Mouse (Mus musculus) lung, postnatal 0 days (tissue): ENCODE data around the gene B4galt2.

ENCODE experiments used
- CTCF ChIP-seq: IDR thresholded peaks from 2 replicates; pipeline ENCODE4 v1.5.1; 2016; ENCODE audit warnings: antibody characterized with exemption, mild to moderate bottlenecking
- EP300 ChIP-seq: IDR thresholded peaks from 2 replicates; pipeline ENCODE4 v1.6.1; 2016; ENCODE audit warnings: antibody characterized with exemption, mild to moderate bottlenecking, control low read depth

DNA sequence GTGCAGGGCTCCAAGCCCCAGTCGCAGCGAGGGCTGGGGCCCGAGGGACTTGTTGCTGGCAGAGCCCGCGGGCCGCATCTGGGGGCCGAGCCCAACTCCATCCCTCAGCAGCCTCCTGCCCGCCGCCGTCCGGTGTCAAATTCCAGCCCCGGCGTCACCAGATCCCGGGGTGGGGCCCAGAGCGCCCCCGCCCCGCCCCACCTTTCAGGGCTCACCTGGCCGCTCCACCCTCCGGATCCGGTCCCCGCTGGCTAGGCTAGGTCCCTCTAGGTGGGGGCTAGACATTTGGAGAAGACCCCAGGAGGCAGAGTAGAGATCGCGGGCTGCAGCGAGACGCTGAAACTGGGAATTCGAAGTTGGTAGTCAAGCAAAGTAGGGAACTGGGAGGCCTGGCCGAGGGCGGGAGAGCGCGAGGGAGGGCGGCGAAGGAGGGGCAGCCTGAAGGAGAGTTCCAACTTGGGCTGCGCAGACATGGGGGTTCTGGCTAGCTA is 46.1 kb upstream of the B4galt2 start, which contains the start of gene Artn:
- TF ChIP-seq EP300 (no peak), CTCF (no peak)
